Mouse (Mus musculus): ENCODE measurements around the gene AW011738. TPM values are rescaled to one million over a fixed set of nuclear protein-coding genes. Genes with fewer than 3 reads are reported as not detected.

AW011738 gene
- polyA plus RNA-seq, 1 experiment from 2014 or later, result 7.0 TPM

- no peak overlapping the region for H3K9ac ChIP-seq
- H3K9me3 ChIP-seq, result no peaks in the 10 kb centered on the region
- H3K4me1 ChIP-seq, result peaks cover 13% of the 10 kb centered on the region
- no peak overlapping the region for H3K27ac ChIP-seq
- H3K27me3 ChIP-seq (replicated peaks), result peaks cover 27% of the 10 kb centered on the region
- 2% methylated on average over 30 of the region's 30 CpGs for WGBS
- peak overlapping the region; percentile 49 for H3K4me2 ChIP-seq (replicated peaks)
- H3K4me3 ChIP-seq, result peak overlapping the region; percentile 22
- peak; percentile 54 for ATAC-seq (ENCODE audit: low FRiP score, low read depth)
- peaks cover 3% of the 10 kb centered on the region; the same call in 1 of the 2 replicates for H3K36me3 ChIP-seq
These were observed 51.4 kb downstream of the AW011738 start for GRCm38 (mm10) chr4:156254361-156255077.

Small RNA genes lying within 50 kb of the gene (microRNA-seq; reads per million reads assigned to microRNA genes)
- 4.8 reads per million, percentile 14 among the genes with 10 or more reads in this experiment for gene Mir7658

Other genes with a start within 250 kb of the AW011738 start
- 17.2 and 19.0 TPM in 2 replicates for gene C1qtnf12, start 241.0 kb upstream of the AW011738 start, polyA plus RNA-seq (2016; fragmentation: Nextera tagmentation; extraction: Ambion mirVana)
- gene B3galt6, start 210.7 kb upstream of the AW011738 start, polyA plus RNA-seq (2016; fragmentation: Nextera tagmentation; extraction: Ambion mirVana), result 20.2 and 20.6 TPM in 2 replicates
- gene Sdf4, start 210.4 kb upstream of the AW011738 start, polyA plus RNA-seq (2016; fragmentation: Nextera tagmentation; extraction: Ambion mirVana), result 129 and 133 TPM in 2 replicates
- gene Tnfrsf4, start 189.5 kb upstream of the AW011738 start, polyA plus RNA-seq (2016; fragmentation: Nextera tagmentation; extraction: Ambion mirVana), result 0.52 and 0.81 TPM in 2 replicates
- gene Tnfrsf18, start 177.1 kb upstream of the AW011738 start, polyA plus RNA-seq (2016; fragmentation: Nextera tagmentation; extraction: Ambion mirVana), result 1.6 and 2.0 TPM in 2 replicates
- 0.20 TPM in 1 of 2 replicates, not detected in the other for gene Ttll10, start 143.9 kb upstream of the AW011738 start, polyA plus RNA-seq (2016; fragmentation: Nextera tagmentation; extraction: Ambion mirVana)
- gene 9430015G10Rik, start 93.3 kb upstream of the AW011738 start, polyA plus RNA-seq (2016; fragmentation: Nextera tagmentation; extraction: Ambion mirVana), result 42.4 and 45.6 TPM in 2 replicates
- 0.52 TPM in 2 replicates for gene Rnf223, start 72.8 kb upstream of the AW011738 start, polyA plus RNA-seq (2016; fragmentation: Nextera tagmentation; extraction: Ambion mirVana)
- 149 and 165 TPM in 2 replicates for gene Agrn, start 5.8 kb upstream of the AW011738 start, polyA plus RNA-seq (2016; fragmentation: Nextera tagmentation; extraction: Ambion mirVana)
- gene Isg15, start 2.5 kb upstream of the AW011738 start, polyA plus RNA-seq (2016; fragmentation: Nextera tagmentation; extraction: Ambion mirVana), result 0.89 and 1.6 TPM in 2 replicates
- gene Perm1, start 12.6 kb downstream of the AW011738 start, polyA plus RNA-seq (2016; fragmentation: Nextera tagmentation; extraction: Ambion mirVana), result 1.7 and 2.0 TPM in 2 replicates
- gene Plekhn1, start 31.6 kb downstream of the AW011738 start, polyA plus RNA-seq (2016; fragmentation: Nextera tagmentation; extraction: Ambion mirVana), result 27.3 and 29.0 TPM in 2 replicates
- 74.0 and 74.5 TPM in 2 replicates for gene Noc2l, start 32.7 kb downstream of the AW011738 start, polyA plus RNA-seq (2016; fragmentation: Nextera tagmentation; extraction: Ambion mirVana)
- gene Samd11, start 52.4 kb downstream of the AW011738 start, polyA plus RNA-seq (2016; fragmentation: Nextera tagmentation; extraction: Ambion mirVana), result 2.6 and 2.9 TPM in 2 replicates
- not detected in 2 replicates for gene Vmn2r-ps159, start 127.8 kb downstream of the AW011738 start, polyA plus RNA-seq (2016; fragmentation: Nextera tagmentation; extraction: Ambion mirVana)